Mouse (Mus musculus): ENCODE results near the gene Tubg1.

DNA sequence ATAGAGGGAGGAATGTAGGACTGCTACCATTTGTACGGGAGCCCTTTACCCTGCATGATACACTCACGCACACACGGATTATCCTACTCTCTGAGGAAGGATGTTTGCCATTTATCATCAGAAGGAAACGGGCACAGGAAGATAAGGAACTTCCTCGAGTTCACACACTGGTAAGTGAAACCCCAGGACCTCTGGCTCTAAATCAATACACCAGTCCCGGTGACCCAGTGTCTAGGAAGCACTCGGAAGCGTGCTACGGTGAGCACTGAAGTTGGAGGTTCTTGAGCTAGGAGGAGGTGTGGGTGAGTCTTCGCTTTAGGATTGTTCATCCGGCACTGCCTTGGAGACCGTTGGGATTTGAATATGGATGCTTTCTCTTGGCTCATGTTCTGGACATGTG is 13.3 kb downstream of the Tubg1 start:
- no peak for TF ChIP-seq CTCF (IDR thresholded peaks at IDR 0.05; ENCODE audit: low read depth)
- TF ChIP-seq EP300 (IDR thresholded peaks at IDR 0.05; ENCODE audit: low read depth), result no peak

All from heart, postnatal 0 days (tissue).